Mouse (Mus musculus): ENCODE results near the gene Usp9y. TPM values are rescaled to one million over a fixed set of nuclear protein-coding genes. Genes with fewer than 3 reads are reported as not detected.

The Usp9y gene
- polyA plus RNA-seq (2015; fragmentation: Nextera tagmentation; extraction: Ambion mirVana), result not detected in 2 replicates

DNA sequence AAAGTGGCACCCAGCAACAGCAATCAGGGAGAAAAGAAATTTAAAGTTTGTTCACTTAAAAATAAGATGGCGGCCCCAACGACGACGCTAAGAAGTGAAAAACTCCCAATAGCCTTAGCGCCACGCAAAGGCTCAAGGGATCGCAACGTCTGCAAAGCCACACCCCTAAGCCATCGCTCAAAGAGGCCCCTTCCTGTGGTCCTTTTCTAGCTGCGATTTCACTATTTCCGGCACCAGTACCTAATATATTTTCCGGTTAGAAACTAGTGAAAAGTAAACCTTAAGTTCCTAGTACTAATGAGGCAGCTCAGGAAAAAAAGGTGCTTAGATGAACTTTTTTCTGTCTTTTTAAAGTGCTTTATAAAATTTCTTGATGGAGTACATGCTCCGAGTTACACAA is at the start of gene Usp9y:
Gene Usp9y (minus strand): TSS at position 101 of the 400 bp plus-strand sequence.

GRCm38 (mm10) chrY:1286171-1286795 is 173.3 kb downstream of the Usp9y start, which contains the start of gene Ddx3y:
Ddx3y (minus strand) TSS chrY:1286629.

Other genes starting within 250 kb of the Usp9y start
- gene Uty, start 214.0 kb downstream of the Usp9y start, polyA plus RNA-seq (2015; fragmentation: Nextera tagmentation; extraction: Ambion mirVana), result 9.9 and 10.5 TPM in 2 replicates
- 34.3 and 42.7 TPM in 2 replicates for gene Ddx3y, start 173.2 kb downstream of the Usp9y start, polyA plus RNA-seq (2015; fragmentation: Nextera tagmentation; extraction: Ambion mirVana)

Measured in urinary bladder, postnatal 0 days (tissue).